14 mouse cellular contexts compared by ENCODE assay signal in genomic region chr17:35190096-35190495, GRCm38 (mm10). TPM values are rescaled to one million over a fixed set of nuclear protein-coding genes. Genes with fewer than 3 reads are reported as not detected.
DNase-seq lines count a peak whose midpoint lies in the region; ATAC-seq and TF ChIP-seq lines count a peak whose summit lies in the region.
"Had no signal": no experiment of that assay in that cellular context is flagged by ENCODE, and none has a peak within 500 bp of the region (broad histone marks: within the 10 kb centered on the region; RNA-seq: fewer than 3 reads in every experiment).

No protein-coding gene starts in this region.

- no peak overlapping the region for H3K4me3 ChIP-seq in heart, embryonic 15.5 days
- no peak overlapping the region for H3K4me3 ChIP-seq in CH12.LX (replicated peaks in 1 of 3; ENCODE audit: low read depth in 2 of 3, low read length in 2 of 3, poor library complexity in 1 of 3)
- H3K4me3 ChIP-seq in liver, embryonic 11.5 days (ENCODE audit: low read depth, low read length) = peak overlapping the region; percentile 5; the same call in 1 of the 2 replicates
- H3K4me3 ChIP-seq: lung, embryonic 15.5 days; stomach, embryonic 15.5 days had no signal

- DNase-seq in heart, postnatal 14 days = no peak
- DNase-seq in CH12.LX (ENCODE audit: extremely low read depth) = no peak
- DNase-seq in liver, embryonic 11.5 days (ENCODE audit: low spot score) = no peak
- DNase-seq in thymus, adult 18-20 months = peak; percentile 27 to 68
- DNase-seq in right cerebral cortex, postnatal 25 days = no peak
- DNase-seq in left cerebral cortex, postnatal 10 days (ENCODE audit: extremely low spot score in 1 of 2, low spot score in 2 of 2) = no peak
- no peak for DNase-seq in cerebellum, adult 11-12 months
- DNase-seq: gastrocnemius, postnatal 36 days; heart, postnatal 4 days; layer of hippocampus, postnatal 36 days had no signal

- no peak for TF ChIP-seq EP300 in CH12.LX (IDR thresholded peaks at IDR 0.05; ENCODE audit: low read length)

- H3K27me3 ChIP-seq in heart, embryonic 15.5 days = peaks cover 17% of the 10 kb centered on the region
- H3K27me3 ChIP-seq in CH12.LX (replicated peaks) = no peaks in the 10 kb centered on the region
- peaks cover 10% of the 10 kb centered on the region for H3K27me3 ChIP-seq in liver, embryonic 11.5 days (replicated peaks; ENCODE audit: control insufficient read depth, insufficient read depth, low read length)

- no peaks in the 10 kb centered on the region for H3K9me3 ChIP-seq in heart, embryonic 15.5 days (replicated peaks)
- no peaks in the 10 kb centered on the region for H3K9me3 ChIP-seq in CH12.LX (replicated peaks; ENCODE audit: low read length)
- H3K9me3 ChIP-seq in liver, embryonic 11.5 days (ENCODE audit: control insufficient read depth, low read length) = no peaks in the 10 kb centered on the region
- H3K9me3 ChIP-seq: lung, embryonic 15.5 days; stomach, embryonic 15.5 days had no signal

- H3K4me1 ChIP-seq in heart, embryonic 15.5 days (replicated peaks) = peaks cover 8% of the 10 kb centered on the region
- peaks cover 35 to 59% of the 10 kb centered on the region in 2 experiments for H3K4me1 ChIP-seq in CH12.LX (ENCODE audit: control insufficient read depth in 1 of 2, insufficient read depth in 2 of 2)
- peaks cover 28% of the 10 kb centered on the region for H3K4me1 ChIP-seq in liver, embryonic 11.5 days (replicated peaks; ENCODE audit: control insufficient read depth, insufficient read depth, low read length)

- dilution Hi-C loops in CH12.LX (cut with MboI; ENCODE audit: extremely low pct_ligation_motif_present, extremely low pct_unique_long_range_greater_than_20kb, low sequenced_read_pairs) = no loop called here

- no peaks in the 10 kb centered on the region for H3K36me3 ChIP-seq in heart, embryonic 15.5 days
- no peaks in the 10 kb centered on the region for H3K36me3 ChIP-seq in CH12.LX (replicated peaks in 1 of 2; ENCODE audit: control insufficient read depth in 1 of 2, insufficient read depth in 1 of 2, low read length in 1 of 2)
- H3K36me3 ChIP-seq in liver, embryonic 11.5 days (ENCODE audit: control insufficient read depth, insufficient read depth, low read length) = no peaks in the 10 kb centered on the region
- H3K36me3 ChIP-seq: lung, embryonic 15.5 days; stomach, embryonic 15.5 days had no signal

- TF ChIP-seq RAD21 in CH12.LX (IDR thresholded peaks at IDR 0.05; ENCODE audit: low read depth, low read length) = no peak

- TF ChIP-seq POLR2A in CH12.LX (IDR thresholded peaks at IDR 0.05; ENCODE audit: low read depth, low read length) = no peak

- peak overlapping the region; percentile 37; the same call in 1 of the 2 replicates for H3K27ac ChIP-seq in heart, embryonic 15.5 days
- H3K27ac ChIP-seq in CH12.LX (ENCODE audit: insufficient read depth, low read depth) = peak overlapping the region; percentile 50; the same call in 1 of the 2 replicates
- H3K27ac ChIP-seq in liver, embryonic 11.5 days (ENCODE audit: low read depth, low read length) = peak overlapping the region; percentile 68; the same call in 1 of the 2 replicates
- H3K27ac ChIP-seq: lung, embryonic 15.5 days had no signal

- intact Hi-C loops in heart, postnatal 14 days (cut with DNase I) = no loop called here
- intact Hi-C loops in left cerebral cortex, postnatal 10 days (cut with DNase I) = no loop called here

- H3K79me2 ChIP-seq in CH12.LX (replicated peaks; ENCODE audit: control insufficient read depth, extremely low read depth, insufficient read depth, poor library complexity, severe bottlenecking) = no peaks in the 10 kb centered on the region; the same call in 1 of the 2 replicates

- no peak overlapping the region for H3K9ac ChIP-seq in heart, embryonic 15.5 days
- H3K9ac ChIP-seq in CH12.LX (ENCODE audit: insufficient read depth, low read depth) = no peak overlapping the region
- H3K9ac ChIP-seq in liver, embryonic 11.5 days (ENCODE audit: low read depth, low read length) = peak overlapping the region; percentile 14; the same call in 1 of the 2 replicates
- H3K9ac ChIP-seq: lung, embryonic 15.5 days; stomach, embryonic 15.5 days had no signal

- in situ Hi-C loops in CH12.LX (cut with MboI; ENCODE audit: low pct_ligation_motif_present, low pct_unique_long_range_greater_than_20kb, low sequenced_read_pairs) = no loop called here

- H3K4me2 ChIP-seq in heart, embryonic 15.5 days = no peak overlapping the region
- H3K4me2 ChIP-seq in CH12.LX (ENCODE audit: insufficient read depth, low read depth, poor library complexity, severe bottlenecking) = no peak overlapping the region
- peak overlapping the region; percentile 39 for H3K4me2 ChIP-seq in liver, embryonic 11.5 days
- H3K4me2 ChIP-seq: lung, embryonic 15.5 days; stomach, embryonic 15.5 days had no signal

- no peak for ATAC-seq in heart, embryonic 15.5 days (replicated peaks; ENCODE audit: insufficient number of reproducible peaks, insufficient read depth, low FRiP score, low read depth)
- no peak for ATAC-seq in liver, embryonic 11.5 days (replicated peaks; ENCODE audit: low FRiP score)

- 48% methylated on average over 4 of the region's 4 CpGs for WGBS in heart, embryonic 15.5 days
- WGBS in liver, embryonic 11.5 days = 38% methylated on average over 4 of the region's 4 CpGs

- TF ChIP-seq CTCF in CH12.LX (conservative IDR thresholded peaks at IDR 0.05 in 1 of 2, IDR thresholded peaks at IDR 0.05 in 1 of 2; ENCODE audit: low read depth in 2 of 2, low read length in 2 of 2) = no peak

TF ChIP-seq in CH12.LX, 34 proteins besides CTCF, POLR2A, EP300 and RAD21:
- TF ChIP-seq POLR2AphosphoS2 (IDR thresholded peaks at IDR 0.05; ENCODE audit: low read depth, low read length) (no peak), MAX (IDR thresholded peaks at IDR 0.05; ENCODE audit: low read length) (no peak), NELFE (IDR thresholded peaks at IDR 0.05; ENCODE audit: low read depth, low read length) (no peak), UBTF (IDR thresholded peaks at IDR 0.05; ENCODE audit: low read depth, low read length) (no peak), MAZ (IDR thresholded peaks at IDR 0.05; ENCODE audit: low read depth, low read length) (no peak), ZMIZ1 (IDR thresholded peaks at IDR 0.05; ENCODE audit: low read depth, low read length) (no peak), TCF12 (IDR thresholded peaks at IDR 0.05; ENCODE audit: low read depth, low read length) (no peak), MAFK (IDR thresholded peaks at IDR 0.05; ENCODE audit: insufficient replicate concordance, low read length) (no peak)

RNA-seq across cellular contexts. Expression of gene Lst1, which starts 1.9 kb away (rescaled TPM):
- polyA plus RNA-seq in heart, embryonic 15.5 days (2015; fragmentation: Nextera tagmentation; extraction: Ambion mirVana) = 8.1 and 12.2 TPM in 2 replicates
- total RNA-seq in heart, postnatal 14 days (2021) = 1 to 10 TPM; 3.8 to 4.0 TPM
- 6.0 and 8.4 TPM in 2 replicates for total RNA-seq in CH12.LX (2012; rRNA removed)
- 2.9 and 4.4 TPM in 2 replicates for total RNA-seq in CH12.LX (2014; rRNA removed)
- 8.5 and 9.0 TPM in 2 replicates for polyA plus RNA-seq in CH12.LX (2012; ENCODE audit: insufficient read length, low read depth)
- 24.1 and 28.1 TPM in 2 replicates for polyA plus RNA-seq in liver, embryonic 11.5 days (2014; fragmentation: Nextera tagmentation; extraction: Ambion mirVana)
- 10 to 100 TPM; 13.7 to 14.9 TPM for total RNA-seq in left cerebral cortex, postnatal 10 days (2021)

RNA-seq across cellular contexts. Expression of gene Ltb, which starts 4.1 kb away (rescaled TPM):
- 1.5 and 4.8 TPM in 2 replicates for polyA plus RNA-seq in heart, embryonic 15.5 days (2015; fragmentation: Nextera tagmentation; extraction: Ambion mirVana)
- 1 to 10 TPM; 1.2 to 3.8 TPM for total RNA-seq in heart, postnatal 14 days (2021)
- total RNA-seq in CH12.LX (2012; rRNA removed) (120 and 150 TPM in 2 replicates), CH12.LX (2014; rRNA removed) (228 and 234 TPM in 2 replicates)
- 263 and 267 TPM in 2 replicates for polyA plus RNA-seq in CH12.LX (2012; ENCODE audit: insufficient read length, low read depth)
- polyA plus RNA-seq in liver, embryonic 11.5 days (2014; fragmentation: Nextera tagmentation; extraction: Ambion mirVana) = 0.70 and 0.78 TPM in 2 replicates
- 1 to 10 TPM in 1 of 2 experiments, under 1 TPM in 1; 0.77 to 1.4 TPM for total RNA-seq in left cerebral cortex, postnatal 10 days (2021)

RNA-seq across cellular contexts. Expression of gene Tnf, which starts 11.7 kb away (rescaled TPM):
- 0.43 TPM in 1 of 2 replicates, not detected in the other for polyA plus RNA-seq in heart, embryonic 15.5 days (2015; fragmentation: Nextera tagmentation; extraction: Ambion mirVana)
- total RNA-seq in heart, postnatal 14 days (2021) = under 1 TPM; 0.29 to 0.39 TPM
- total RNA-seq in CH12.LX (2012; rRNA removed) (18.8 and 28.0 TPM in 2 replicates), CH12.LX (2014; rRNA removed) (19.0 and 20.8 TPM in 2 replicates)
- 25.2 and 28.3 TPM in 2 replicates for polyA plus RNA-seq in CH12.LX (2012; ENCODE audit: insufficient read length, low read depth)
- polyA plus RNA-seq in liver, embryonic 11.5 days (2014; fragmentation: Nextera tagmentation; extraction: Ambion mirVana) = 0.47 and 0.53 TPM in 2 replicates
- under 1 TPM in 1 of 2 experiments, not detected in 1; 0.19 TPM for total RNA-seq in left cerebral cortex, postnatal 10 days (2021)
- total RNA-seq: layer of hippocampus, postnatal 36 days had no signal
- polyA plus RNA-seq: kidney, embryonic 14.5 days; lung, embryonic 15.5 days had no signal

RNA-seq across cellular contexts. Expression of gene Aif1, which starts 14.2 kb away (rescaled TPM):
- polyA plus RNA-seq in heart, embryonic 15.5 days (2015; fragmentation: Nextera tagmentation; extraction: Ambion mirVana) = 7.5 and 9.6 TPM in 2 replicates
- total RNA-seq in heart, postnatal 14 days (2021) = 1 to 10 TPM; 1.4 to 2.8 TPM
- total RNA-seq in CH12.LX (2012; rRNA removed) = 7.0 and 14.7 TPM in 2 replicates
- 14.1 and 15.5 TPM in 2 replicates for total RNA-seq in CH12.LX (2014; rRNA removed)
- polyA plus RNA-seq in CH12.LX (2012; ENCODE audit: insufficient read length, low read depth) = 14.7 and 19.7 TPM in 2 replicates
- polyA plus RNA-seq in liver, embryonic 11.5 days (2014; fragmentation: Nextera tagmentation; extraction: Ambion mirVana) = 13.9 and 20.0 TPM in 2 replicates
- total RNA-seq in left cerebral cortex, postnatal 10 days (2021) = 10 to 100 TPM in 1 of 2 experiments, 1 to 10 TPM in 1; 8.0 to 12.5 TPM

RNA-seq across cellular contexts. Expression of gene Lta, which starts 15.1 kb away (rescaled TPM):
- polyA plus RNA-seq in heart, embryonic 15.5 days (2015; fragmentation: Nextera tagmentation; extraction: Ambion mirVana) = 0.09 and 0.62 TPM in 2 replicates
- under 1 TPM in 1 of 2 experiments, not detected in 1; 0.20 TPM for total RNA-seq in heart, postnatal 14 days (2021)
- total RNA-seq in CH12.LX (2012; rRNA removed) (8.9 and 13.4 TPM in 2 replicates), CH12.LX (2014; rRNA removed) (18.9 and 19.6 TPM in 2 replicates)
- polyA plus RNA-seq in CH12.LX (2012; ENCODE audit: insufficient read length, low read depth) = 50.4 and 53.0 TPM in 2 replicates
- not detected in 2 replicates for polyA plus RNA-seq in liver, embryonic 11.5 days (2014; fragmentation: Nextera tagmentation; extraction: Ambion mirVana)
- total RNA-seq in left cerebral cortex, postnatal 10 days (2021) = 1 to 10 TPM in 1 of 2 experiments, under 1 TPM in 1; 0.51 to 1.1 TPM
- polyA plus RNA-seq: kidney, embryonic 14.5 days had no signal

Comparison
In these comparisons a context has a peak if more than half of its experiments do, and no peak if none do; other contexts are left out.
1. DNase-seq: peak in thymus, adult 18-20 months (2 of 2); none in heart, postnatal 14 days (0 of 2), CH12.LX (single experiment), liver, embryonic 11.5 days (single experiment), right cerebral cortex, postnatal 25 days (single experiment), left cerebral cortex, postnatal 10 days (0 of 2) and cerebellum, adult 11-12 months (single experiment).
2. RNA of gene Ltb, which starts 4.1 kb away (total RNA-seq): 120 to 234 TPM in CH12.LX; 1.2 to 3.8 TPM in heart, postnatal 14 days and 0.77 to 1.4 TPM in left cerebral cortex, postnatal 10 days; every median in the first group is over 10 times any median in the second.
3. RNA of gene Tnf, which starts 11.7 kb away (total RNA-seq): 18.8 to 28.0 TPM in CH12.LX; 0.29 to 0.39 TPM in heart, postnatal 14 days and 0.19 TPM in left cerebral cortex, postnatal 10 days; every median in the first group is over 10 times any median in the second.
4. Peak in every context shown above with its lines, with median percentiles within 50 percentile points of each other: H3K27ac ChIP-seq.